Mouse (Mus musculus) limb, embryonic 13.5 days (tissue): ENCODE measurements around the gene Pde4d. TPM values are rescaled to one million over a fixed set of nuclear protein-coding genes. Genes with fewer than 3 reads are reported as not detected.

Experiments
- ATAC-seq: fragments of 200-750 bp; cut with Nextera tagmentation; 2 replicates; pipeline ENCODE4 v1.8.0; 2017; ENCODE audit warnings: low read depth, moderate number of reproducible peaks, moderate TSS enrichment; ENCODE audit not compliant: low FRiP score
- H3K27ac ChIP-seq: fragments of 300-500 bp; sonication (generic); 2 replicates; pipeline ENCODE4 v1.5.1; 2015; ENCODE audit warnings: inconsistent platforms, mild to moderate bottlenecking, moderate library complexity
- H3K27me3 ChIP-seq: fragments of 300-500 bp; sonication (generic); 2 replicates; pipeline ENCODE4 v1.6.1; 2015; ENCODE audit warnings: mild to moderate bottlenecking, inconsistent platforms
- H3K36me3 ChIP-seq: fragments of 300-500 bp; sonication (generic); 2 replicates; pipeline ENCODE4 v1.6.1; 2015; ENCODE audit warnings: inconsistent platforms, mild to moderate bottlenecking, moderate library complexity
- H3K4me1 ChIP-seq: fragments of 300-500 bp; sonication (generic); 2 replicates; pipeline ENCODE4 v1.6.1; 2015; ENCODE audit warnings: inconsistent platforms
- H3K4me2 ChIP-seq: fragments of 300-500 bp; sonication (generic); replicated peaks from 2 replicates; pipeline ENCODE4 v1.6.1; 2015; ENCODE audit warnings: inconsistent platforms, mild to moderate bottlenecking, moderate library complexity
- H3K4me3 ChIP-seq: fragments of 300-500 bp; sonication (generic); 2 replicates; pipeline ENCODE4 v1.5.1; 2015; ENCODE audit warnings: moderate library complexity, mild to moderate bottlenecking, inconsistent platforms
- H3K9ac ChIP-seq: fragments of 300-500 bp; sonication (generic); 2 replicates; pipeline ENCODE4 v1.6.1; 2015; ENCODE audit warnings: mild to moderate bottlenecking, inconsistent platforms
- H3K9me3 ChIP-seq: fragments of 300-500 bp; sonication (generic); 2 replicates; pipeline ENCODE4 v1.6.1; 2016; ENCODE audit warnings: inconsistent platforms
- WGBS: fragments of 180-500 bp; shearing (Covaris S2); methylation state at CpG from one replicate; pipeline ENCODE4 v1.1.7; 2015; 5-methylcytosine and 5-hydroxymethylcytosine counted together
- polyA plus RNA-seq: library from polyadenylated mRNA; unstranded; fragments of >200 nt; fragmentation: Nextera tagmentation; extraction: Ambion mirVana; gene quantifications from 2 replicates; pipeline ENCODE4 v1.2.1, GENCODE M21; 2015

Pde4d gene
- polyA plus RNA-seq, 1 experiment from 2014 or later = 22.3 TPM

- no peaks in the 10 kb centered on the region for H3K9me3 ChIP-seq
- no peaks in the 10 kb centered on the region for H3K36me3 ChIP-seq
- H3K4me2 ChIP-seq = 0 out of 2 replicates have a peak overlapping the region, but pooled peaks have one; percentile 3
- no peak overlapping the region for H3K27ac ChIP-seq
- 54% methylated on average over 7 of the region's 7 CpGs for WGBS
- no peaks in the 10 kb centered on the region for H3K4me1 ChIP-seq
- peak; percentile 64; the same call in 1 of the 2 replicates for ATAC-seq
- no peak overlapping the region for H3K9ac ChIP-seq
- no peak overlapping the region for H3K4me3 ChIP-seq
- no peaks in the 10 kb centered on the region for H3K27me3 ChIP-seq
Measured at GRCm38 (mm10) chr13:109427541-109427940, 977.8 kb downstream of the Pde4d start.

GRCm38 (mm10) chr13:109429544-109429943 lies 979.8 kb downstream of the Pde4d start:
- H3K9me3 ChIP-seq = no peaks in the 10 kb centered on the region
- no peak overlapping the region for H3K4me2 ChIP-seq
- H3K27me3 ChIP-seq = no peaks in the 10 kb centered on the region
- H3K36me3 ChIP-seq = no peaks in the 10 kb centered on the region
- 69% methylated on average over 2 of the region's 2 CpGs for WGBS
- H3K4me1 ChIP-seq = no peaks in the 10 kb centered on the region
- no peak overlapping the region for H3K27ac ChIP-seq
- no peak overlapping the region for H3K4me3 ChIP-seq
- no peak overlapping the region for H3K9ac ChIP-seq
- ATAC-seq = no peak

DNA sequence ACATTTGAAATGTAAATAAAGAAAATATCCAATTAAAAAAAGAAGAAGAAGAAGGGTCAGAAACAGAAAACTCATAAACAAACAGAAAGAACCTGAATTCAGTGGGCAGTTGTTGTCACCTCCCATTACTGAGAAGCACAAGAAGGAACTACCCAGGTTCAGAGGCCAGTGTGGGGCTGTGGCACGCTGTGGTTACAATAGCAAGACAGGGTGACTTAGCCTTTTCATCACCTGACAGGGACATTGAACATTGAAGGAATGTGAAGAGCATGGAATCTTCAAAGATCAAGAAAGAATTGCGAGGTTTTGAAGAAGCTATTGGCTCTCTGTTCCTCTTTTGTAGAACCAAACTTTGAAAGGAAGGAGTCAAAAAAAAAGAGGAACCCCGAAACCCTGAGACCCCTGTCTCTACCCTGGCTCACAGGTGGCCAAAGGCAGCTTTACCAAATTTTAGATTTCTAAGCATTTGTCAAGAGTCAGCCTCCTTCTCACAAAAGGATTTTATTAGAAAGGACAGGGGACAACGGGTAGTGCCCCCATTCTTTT lies 987.6 kb downstream of the Pde4d start:
- 76% methylated on average over 4 of the region's 4 CpGs for WGBS

GRCm38 (mm10) chr13:109439436-109440161 lies 989.9 kb downstream of the Pde4d start:
- Histone ChIP-seq H3K27me3 (no peaks in the 10 kb centered on the region), H3K36me3 (no peaks in the 10 kb centered on the region), H3K9ac (no peak overlapping the region), H3K4me3 (peak overlapping the region; percentile 60), H3K4me1 (peaks cover 24% of the 10 kb centered on the region), H3K4me2 (peak overlapping the region; percentile 82), H3K27ac (peak overlapping the region; percentile 87; the same call in 1 of the 2 replicates), H3K9me3 (no peaks in the 10 kb centered on the region)
- no peak for ATAC-seq
- 56% methylated on average over 5 of the region's 5 CpGs for WGBS

More for the DNA sequence above, 987.6 kb downstream of the Pde4d start:
- Histone ChIP-seq H3K27ac (no peak overlapping the region), H3K9me3 (no peaks in the 10 kb centered on the region), H3K4me3 (no peak overlapping the region), H3K4me2 (no peak overlapping the region), H3K4me1 (peaks cover 17% of the 10 kb centered on the region), H3K27me3 (no peaks in the 10 kb centered on the region), H3K9ac (no peak overlapping the region), H3K36me3 (no peaks in the 10 kb centered on the region)
- no peak for ATAC-seq

DNA sequence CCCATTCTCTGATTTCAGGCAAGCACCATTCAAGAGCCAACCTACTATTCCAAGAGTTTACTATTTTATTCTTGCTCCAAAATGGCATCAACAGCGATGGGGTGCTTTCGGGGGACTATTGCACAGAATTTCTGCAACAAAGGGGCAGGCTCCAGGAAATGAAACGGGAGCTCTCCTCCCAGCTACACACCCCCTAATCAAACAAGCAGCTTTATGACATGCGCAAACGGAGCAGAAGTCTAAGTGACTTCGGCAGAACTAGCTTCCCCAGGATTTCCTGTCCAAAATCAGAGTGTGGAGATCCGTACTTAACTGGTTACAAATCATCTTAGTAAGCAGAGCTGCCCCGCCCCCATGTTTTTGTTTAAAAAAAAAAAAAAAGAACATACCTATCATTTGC lies 990.6 kb downstream of the Pde4d start:
- 0% methylated on average over 8 of the region's 8 CpGs for WGBS
- H3K9ac ChIP-seq = peak overlapping the region; percentile 69
- no peaks in the 10 kb centered on the region for H3K27me3 ChIP-seq
- peak; percentile 80 for ATAC-seq
- H3K36me3 ChIP-seq = no peaks in the 10 kb centered on the region
- H3K9me3 ChIP-seq = no peaks in the 10 kb centered on the region
- peak overlapping the region; percentile 87 for H3K27ac ChIP-seq
- H3K4me1 ChIP-seq = peaks cover 27% of the 10 kb centered on the region
- H3K4me2 ChIP-seq = peak overlapping the region; percentile 82
- H3K4me3 ChIP-seq = peak overlapping the region; percentile 60

DNA sequence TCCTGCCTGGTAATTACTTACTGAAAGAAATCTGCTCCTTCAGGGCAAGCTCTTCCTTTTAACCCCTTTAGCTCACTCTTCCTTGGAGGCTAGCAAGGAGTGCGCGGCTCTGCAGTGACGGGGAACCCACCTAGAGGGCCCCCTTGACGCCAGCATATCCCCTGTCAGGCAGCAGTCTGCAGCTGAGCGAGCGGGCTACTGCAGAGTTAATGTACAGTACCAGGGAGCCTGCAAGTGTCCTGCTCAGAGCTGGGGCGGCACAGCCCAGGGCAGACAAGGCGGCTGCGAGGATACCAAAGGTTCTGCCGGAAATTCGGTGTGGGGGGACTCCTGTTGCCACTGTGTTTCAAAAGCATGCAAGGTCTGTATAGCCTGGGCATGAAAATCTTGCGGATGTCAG lies 991.1 kb downstream of the Pde4d start:
- H3K4me3 ChIP-seq = peak overlapping the region; percentile 60
- H3K27ac ChIP-seq = peak overlapping the region; percentile 87
- no peaks in the 10 kb centered on the region for H3K9me3 ChIP-seq
- no peaks in the 10 kb centered on the region for H3K27me3 ChIP-seq
- ATAC-seq = peak; percentile 99
- peak overlapping the region; percentile 82 for H3K4me2 ChIP-seq
- peaks cover 27% of the 10 kb centered on the region for H3K4me1 ChIP-seq
- H3K36me3 ChIP-seq = no peaks in the 10 kb centered on the region
- H3K9ac ChIP-seq = peak overlapping the region; percentile 69
- WGBS = under 1% methylated on average over 12 of the region's 12 CpGs

GRCm38 (mm10) chr13:109441401-109441973 lies 991.7 kb downstream of the Pde4d start:
- peak overlapping the region; percentile 69 for H3K9ac ChIP-seq
- H3K9me3 ChIP-seq = no peaks in the 10 kb centered on the region
- H3K36me3 ChIP-seq = no peaks in the 10 kb centered on the region
- peak overlapping the region; percentile 87 for H3K27ac ChIP-seq
- WGBS = 22% methylated on average over 12 of the region's 12 CpGs
- no peaks in the 10 kb centered on the region for H3K27me3 ChIP-seq
- peak overlapping the region; percentile 60 for H3K4me3 ChIP-seq
- H3K4me1 ChIP-seq = peaks cover 27% of the 10 kb centered on the region
- no peak for ATAC-seq
- H3K4me2 ChIP-seq = peak overlapping the region; percentile 82

- WGBS = 82% methylated on average over 7 of the region's 7 CpGs
Measured at GRCm38 (mm10) chr13:109446138-109446537, 996.4 kb downstream of the Pde4d start.

GRCm38 (mm10) chr13:109448121-109448520 lies 998.4 kb downstream of the Pde4d start:
- no peak overlapping the region for H3K27ac ChIP-seq
- no peaks in the 10 kb centered on the region for H3K36me3 ChIP-seq
- no peak overlapping the region for H3K4me3 ChIP-seq
- H3K27me3 ChIP-seq = no peaks in the 10 kb centered on the region
- H3K4me2 ChIP-seq = no peak overlapping the region
- ATAC-seq = no peak
- peaks cover 11% of the 10 kb centered on the region; the same call in 1 of the 2 replicates for H3K4me1 ChIP-seq
- 0 out of 2 replicates have a peak, but pooled peaks cover 3% of the 10 kb centered on the region for H3K9me3 ChIP-seq
- no peak overlapping the region for H3K9ac ChIP-seq
- WGBS = 84% methylated on average over 5 of the region's 5 CpGs

More at GRCm38 (mm10) chr13:109446138-109446537, 996.4 kb downstream of the Pde4d start:
- Histone ChIP-seq H3K9me3 (0 out of 2 replicates have a peak, but pooled peaks cover 2% of the 10 kb centered on the region), H3K4me1 (peaks cover 20% of the 10 kb centered on the region), H3K36me3 (no peaks in the 10 kb centered on the region), H3K4me3 (no peak overlapping the region), H3K9ac (no peak overlapping the region), H3K4me2 (no peak overlapping the region), H3K27me3 (no peaks in the 10 kb centered on the region), H3K27ac (no peak overlapping the region)
- no peak for ATAC-seq

DNA sequence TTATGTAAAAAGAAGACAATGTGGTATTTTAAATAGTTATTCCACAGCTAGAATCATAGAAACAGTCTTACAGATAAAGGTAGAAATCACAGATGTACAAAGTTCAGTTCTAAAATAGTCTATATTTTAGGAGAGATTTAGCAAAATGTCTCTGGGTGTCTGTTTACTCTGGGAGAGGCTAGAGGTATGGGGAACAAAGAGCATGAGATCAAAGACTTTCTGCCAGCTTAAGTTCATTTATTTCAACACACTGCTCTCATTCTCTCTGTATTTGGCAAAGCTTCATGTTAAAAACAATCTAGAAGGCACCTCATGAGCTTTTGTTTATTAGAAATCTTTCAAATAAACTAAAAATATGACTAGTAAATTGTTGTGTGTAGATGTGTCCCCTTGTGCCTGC lies 1024.6 kb downstream of the Pde4d start:
- no peak overlapping the region for H3K4me3 ChIP-seq
- H3K27ac ChIP-seq = no peak overlapping the region
- ATAC-seq = no peak
- no peaks in the 10 kb centered on the region for H3K9me3 ChIP-seq
- peaks cover 5% of the 10 kb centered on the region; the same call in 1 of the 2 replicates for H3K4me1 ChIP-seq
- no peak overlapping the region for H3K9ac ChIP-seq
- no peaks in the 10 kb centered on the region for H3K36me3 ChIP-seq
- no peak overlapping the region for H3K4me2 ChIP-seq
- H3K27me3 ChIP-seq = no peaks in the 10 kb centered on the region

DNA sequence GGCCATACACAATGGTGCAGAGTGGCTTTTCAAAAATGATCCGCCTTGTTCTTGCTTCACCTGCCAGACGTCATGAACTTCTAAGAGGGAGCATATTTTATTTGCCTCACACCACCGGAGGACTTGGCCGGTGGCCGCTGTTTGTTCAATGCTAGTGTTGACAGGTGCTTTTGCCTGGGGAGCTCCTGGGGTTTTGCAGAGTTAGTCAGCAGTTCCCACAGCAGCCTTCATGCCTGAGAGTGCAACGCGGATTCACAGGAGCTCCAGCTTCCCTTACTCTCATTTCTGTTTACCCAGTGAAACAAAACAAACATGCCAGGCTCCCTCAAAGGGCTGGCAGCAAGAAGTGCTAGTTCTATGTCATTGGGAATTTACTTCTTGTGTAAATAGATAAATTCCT lies 1031.7 kb downstream of the Pde4d start:
- Histone ChIP-seq H3K27me3 (no peaks in the 10 kb centered on the region), H3K9ac (no peak overlapping the region), H3K4me1 (peaks cover 17% of the 10 kb centered on the region), H3K4me2 (no peak overlapping the region), H3K36me3 (no peaks in the 10 kb centered on the region), H3K27ac (no peak overlapping the region), H3K4me3 (no peak overlapping the region), H3K9me3 (no peaks in the 10 kb centered on the region)
- WGBS = 55% methylated on average over 7 of the region's 7 CpGs
- no peak for ATAC-seq

DNA sequence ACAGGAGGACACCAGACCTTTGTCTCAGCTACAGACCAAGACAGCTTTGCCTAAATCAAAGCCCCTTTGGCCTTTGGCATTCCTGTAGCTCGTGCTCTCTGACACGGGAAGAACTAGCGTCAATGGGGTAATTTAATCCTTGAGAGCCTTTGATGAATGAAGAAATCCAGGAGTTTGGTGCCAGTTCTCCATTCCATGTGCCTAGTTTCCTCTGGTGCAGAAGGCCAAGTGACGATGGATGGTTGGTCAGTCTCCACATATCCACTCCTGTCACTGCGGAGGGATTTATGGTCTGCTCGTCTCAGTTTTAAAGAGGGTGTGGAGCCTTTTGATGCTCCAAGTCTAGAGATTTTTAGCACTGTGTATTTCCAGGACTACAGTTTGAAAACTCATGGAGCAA lies 1036.4 kb downstream of the Pde4d start:
- H3K27ac ChIP-seq = no peak overlapping the region
- no peak overlapping the region for H3K9ac ChIP-seq
- H3K4me1 ChIP-seq = peaks cover 23% of the 10 kb centered on the region
- no peaks in the 10 kb centered on the region for H3K36me3 ChIP-seq
- no peak overlapping the region for H3K4me2 ChIP-seq
- H3K9me3 ChIP-seq = no peaks in the 10 kb centered on the region
- no peaks in the 10 kb centered on the region for H3K27me3 ChIP-seq
- WGBS = 39% methylated on average over 6 of the region's 6 CpGs
- no peak for ATAC-seq
- no peak overlapping the region for H3K4me3 ChIP-seq
